Mouse (Mus musculus) olfactory bulb, adult 2 months (tissue): ENCODE measurements around the gene Fbll1.

ENCODE experiments used
- CTCF ChIP-seq: fragments of 200-500 bp; IDR thresholded peaks from 2 replicates; pipeline ENCODE4 v1.5.1; 2012; ENCODE audit warnings: low read depth, mild to moderate bottlenecking, low read length, moderate library complexity; ENCODE audit not compliant: insufficient read depth
- POLR2A ChIP-seq: fragments of 200-500 bp; IDR thresholded peaks from 2 replicates; pipeline ENCODE4 v1.6.1; 2012; ENCODE audit warnings: mild to moderate bottlenecking, low read depth, low read length, moderate library complexity; ENCODE audit not compliant: insufficient read depth

- TF ChIP-seq POLR2A (no peak), CTCF (no peak)
These were observed 27.8 kb downstream of the Fbll1 start for GRCm38 (mm10) chr11:35770741-35771504.
